Mouse (Mus musculus): ENCODE measurements around the gene Kif21b.

DNA sequence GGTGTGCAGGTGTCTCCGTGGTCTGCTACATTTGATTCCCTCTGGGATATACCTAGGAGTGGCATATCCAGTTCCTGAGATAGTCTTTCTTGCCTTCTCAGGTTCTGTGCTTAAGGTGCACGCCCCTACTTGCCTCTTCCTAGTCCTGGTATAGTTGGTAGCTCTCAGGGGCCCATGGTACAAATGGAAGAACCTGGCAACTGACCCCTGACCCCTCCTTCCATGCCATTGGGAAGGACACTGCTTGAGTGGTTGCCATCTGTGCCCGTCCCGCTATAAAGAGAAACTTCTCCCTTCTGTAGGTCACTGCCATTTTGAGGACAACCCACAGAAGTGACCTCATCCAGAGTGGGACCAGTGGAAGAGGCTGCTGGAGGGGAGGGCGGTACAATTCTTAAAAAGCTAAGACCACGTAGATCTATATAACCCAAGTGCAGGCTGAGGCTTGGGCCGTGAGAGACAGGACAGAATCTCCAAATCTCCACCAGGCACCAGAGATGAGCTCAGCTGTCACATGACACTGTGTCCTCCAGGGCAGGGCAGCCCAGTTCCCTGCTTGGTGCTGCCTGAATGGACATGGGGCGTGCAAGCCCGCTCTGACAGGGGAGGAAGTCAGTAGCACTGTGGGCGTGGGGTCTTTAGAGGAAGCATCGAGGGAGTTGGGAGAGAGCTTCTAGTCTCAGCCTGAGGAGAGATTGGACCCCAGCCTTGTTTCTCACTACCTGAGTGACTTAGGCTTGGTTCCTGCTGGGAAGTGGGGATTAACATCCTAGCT, 10.2 kb downstream of the Kif21b start:
- TF ChIP-seq CTCF (IDR thresholded peaks at IDR 0.05; ENCODE audit: low read depth) (no peak), EP300 (IDR thresholded peaks at IDR 0.05; ENCODE audit: low read depth) (no peak)

Data from liver, embryonic 14.5 days (tissue).